Mouse (Mus musculus) urinary bladder, postnatal 36 days (tissue): Measurements from ENCODE around the gene Btbd11.

Experiments used
- DNase-seq, 2 experiments: peaks; one replicate each; pipeline ENCODE4 v3.0.0; 2022; ENCODE audit warnings: low spot score in 2 of 2, mixed read lengths in 1 of 2

The Btbd11 gene

GRCm38 (mm10) chr10:85386605-85387218 is at the start of gene Btbd11:
TSS of gene Btbd11 (plus strand) at chr10:85386814.
- DNase-seq = peak; percentile 85 to 92

- no peak for DNase-seq
Measured at GRCm38 (mm10) chr10:85338733-85339132, 47.9 kb upstream of the Btbd11 start.

GRCm38 (mm10) chr10:85341867-85342266 is 44.7 kb upstream of the Btbd11 start:
- no peak for DNase-seq

- DNase-seq = no peak
Measured at GRCm38 (mm10) chr10:85347171-85347570, 39.4 kb upstream of the Btbd11 start.

GRCm38 (mm10) chr10:85352505-85352904 is 34.1 kb upstream of the Btbd11 start:
- DNase-seq = no peak

- no peak for DNase-seq
Measured at GRCm38 (mm10) chr10:85354270-85354669, 32.3 kb upstream of the Btbd11 start.

GRCm38 (mm10) chr10:85359501-85360066 is 27.0 kb upstream of the Btbd11 start:
- DNase-seq = no peak

GRCm38 (mm10) chr10:85362766-85363442 is 23.7 kb upstream of the Btbd11 start:
- DNase-seq = no peak

GRCm38 (mm10) chr10:85366876-85367275 is 19.7 kb upstream of the Btbd11 start:
- DNase-seq = peak; percentile 9 to 20

- peak; percentile 43 to 48 for DNase-seq
Measured at GRCm38 (mm10) chr10:85371309-85371708, 15.3 kb upstream of the Btbd11 start.

- peak in 1 of 2 experiments; percentile 21 for DNase-seq
Measured at GRCm38 (mm10) chr10:85372108-85372507, 14.5 kb upstream of the Btbd11 start.

GRCm38 (mm10) chr10:85378972-85379371 is 7.6 kb upstream of the Btbd11 start:
- no peak for DNase-seq

- no peak for DNase-seq
Measured at GRCm38 (mm10) chr10:85382981-85383380, 3.6 kb upstream of the Btbd11 start.

- DNase-seq = peak; percentile 28 to 46
Measured at GRCm38 (mm10) chr10:85387219-85388070, 831 bp downstream of the Btbd11 start.

GRCm38 (mm10) chr10:85388071-85388750 is 1.6 kb downstream of the Btbd11 start:
- no peak for DNase-seq

GRCm38 (mm10) chr10:85388751-85389115 is 2.1 kb downstream of the Btbd11 start:
- peak; percentile 15 to 20 for DNase-seq

GRCm38 (mm10) chr10:85389286-85390139 is 2.9 kb downstream of the Btbd11 start:
- DNase-seq = peak; percentile 33 to 36

GRCm38 (mm10) chr10:85393016-85393415 is 6.4 kb downstream of the Btbd11 start:
- no peak for DNase-seq

- no peak for DNase-seq
Measured at GRCm38 (mm10) chr10:85394558-85394957, 7.9 kb downstream of the Btbd11 start.

GRCm38 (mm10) chr10:85411120-85411519 is 24.5 kb downstream of the Btbd11 start:
- DNase-seq = no peak
